In genomic region chr17:83914603-83915002, GRCm38 (mm10) we compare ENCODE assay signal across 20 mouse cellular contexts.
DNase-seq lines count a peak whose midpoint lies in the region; ATAC-seq lines count a peak whose summit lies in the region.
"Had no signal": no experiment of that assay in that cellular context is flagged by ENCODE, and none has a peak within 500 bp of the region (broad histone marks: within the 10 kb centered on the region; RNA-seq: fewer than 3 reads in every experiment).

No protein-coding gene starts in this region.

- no peak overlapping the region for H3K9ac ChIP-seq in liver, embryonic 13.5 days
- no peak overlapping the region for H3K9ac ChIP-seq in liver, embryonic 11.5 days (ENCODE audit: low read depth, low read length)
- H3K9ac ChIP-seq in embryonic facial prominence, embryonic 14.5 days (ENCODE audit: low read depth, low read length): no peak overlapping the region
- H3K9ac ChIP-seq in limb, embryonic 15.5 days: no peak overlapping the region
- H3K9ac ChIP-seq: forebrain, embryonic 12.5 days; heart, embryonic 15.5 days; liver, embryonic 15.5 days; midbrain, embryonic 13.5 days; neural tube, embryonic 13.5 days had no signal

- no peak for DNase-seq in liver, embryonic 13.5 days
- DNase-seq in liver, embryonic 11.5 days (ENCODE audit: low spot score): no peak
- no peak for DNase-seq in embryonic facial prominence, embryonic 14.5 days (ENCODE audit: low spot score)
- no peak for DNase-seq in kidney, postnatal 36 days
- no peak for DNase-seq in spleen, adult 18-20 months
- no peak for DNase-seq in left cerebral cortex, postnatal 36 days (ENCODE audit: low spot score in 2 of 2)
- DNase-seq: cerebellum, adult 18-20 months; gastrocnemius, postnatal 10 days; kidney, adult 11 months; right cerebral cortex, postnatal 25 days; thymus, postnatal 25 days had no signal

- no peaks in the 10 kb centered on the region for H3K9me3 ChIP-seq in liver, embryonic 13.5 days (replicated peaks)
- no peaks in the 10 kb centered on the region for H3K9me3 ChIP-seq in liver, embryonic 11.5 days (ENCODE audit: control insufficient read depth, low read length)
- no peaks in the 10 kb centered on the region for H3K9me3 ChIP-seq in embryonic facial prominence, embryonic 14.5 days (ENCODE audit: control insufficient read depth, low read length)
- no peaks in the 10 kb centered on the region for H3K9me3 ChIP-seq in limb, embryonic 15.5 days
- H3K9me3 ChIP-seq: forebrain, embryonic 12.5 days; heart, embryonic 15.5 days; hindbrain, embryonic 10.5 days; liver, embryonic 15.5 days; midbrain, embryonic 13.5 days; neural tube, embryonic 13.5 days had no signal

- H3K27me3 ChIP-seq in liver, embryonic 13.5 days: no peaks in the 10 kb centered on the region
- H3K27me3 ChIP-seq in liver, embryonic 11.5 days (replicated peaks; ENCODE audit: control insufficient read depth, insufficient read depth, low read length): no peaks in the 10 kb centered on the region
- no peaks in the 10 kb centered on the region for H3K27me3 ChIP-seq in embryonic facial prominence, embryonic 14.5 days (replicated peaks; ENCODE audit: control insufficient read depth, insufficient read depth, low read length)
- no peaks in the 10 kb centered on the region for H3K27me3 ChIP-seq in limb, embryonic 15.5 days
- H3K27me3 ChIP-seq: forebrain, embryonic 12.5 days; heart, embryonic 15.5 days; liver, embryonic 15.5 days; midbrain, embryonic 13.5 days; neural tube, embryonic 13.5 days had no signal

- H3K4me1 ChIP-seq in liver, embryonic 13.5 days (replicated peaks): peaks cover 43% of the 10 kb centered on the region
- peaks cover 6% of the 10 kb centered on the region for H3K4me1 ChIP-seq in liver, embryonic 11.5 days (replicated peaks; ENCODE audit: control insufficient read depth, insufficient read depth, low read length)
- peaks cover 50% of the 10 kb centered on the region for H3K4me1 ChIP-seq in embryonic facial prominence, embryonic 14.5 days (ENCODE audit: control insufficient read depth, insufficient read depth, low read length)
- H3K4me1 ChIP-seq in limb, embryonic 15.5 days: peaks cover 56% of the 10 kb centered on the region
- H3K4me1 ChIP-seq: midbrain, embryonic 13.5 days had no signal

- H3K4me2 ChIP-seq in liver, embryonic 13.5 days: no peak overlapping the region
- H3K4me2 ChIP-seq in liver, embryonic 11.5 days: no peak overlapping the region
- H3K4me2 ChIP-seq in embryonic facial prominence, embryonic 14.5 days (ENCODE audit: low read depth, low read length): no peak overlapping the region
- no peak overlapping the region for H3K4me2 ChIP-seq in limb, embryonic 15.5 days
- H3K4me2 ChIP-seq: forebrain, embryonic 12.5 days; heart, embryonic 15.5 days; liver, embryonic 15.5 days; midbrain, embryonic 13.5 days; neural tube, embryonic 13.5 days had no signal

- intact Hi-C loops in left cerebral cortex, postnatal 36 days (cut with DNase I): no loop called here

- H3K36me3 ChIP-seq in liver, embryonic 13.5 days: no peaks in the 10 kb centered on the region
- no peaks in the 10 kb centered on the region for H3K36me3 ChIP-seq in liver, embryonic 11.5 days (ENCODE audit: control insufficient read depth, insufficient read depth, low read length)
- no peaks in the 10 kb centered on the region for H3K36me3 ChIP-seq in embryonic facial prominence, embryonic 14.5 days (ENCODE audit: control insufficient read depth, insufficient read depth, low read length)
- no peaks in the 10 kb centered on the region for H3K36me3 ChIP-seq in limb, embryonic 15.5 days
- H3K36me3 ChIP-seq: forebrain, embryonic 12.5 days; heart, embryonic 15.5 days; hindbrain, embryonic 10.5 days; liver, embryonic 15.5 days; midbrain, embryonic 13.5 days; neural tube, embryonic 13.5 days had no signal

- H3K4me3 ChIP-seq in liver, embryonic 13.5 days (replicated peaks): no peak overlapping the region
- no peak overlapping the region for H3K4me3 ChIP-seq in liver, embryonic 11.5 days (ENCODE audit: low read depth, low read length)
- no peak overlapping the region for H3K4me3 ChIP-seq in embryonic facial prominence, embryonic 14.5 days (ENCODE audit: low read depth, low read length)
- H3K4me3 ChIP-seq in limb, embryonic 15.5 days: no peak overlapping the region
- H3K4me3 ChIP-seq: forebrain, embryonic 12.5 days; heart, embryonic 15.5 days; hindbrain, embryonic 10.5 days; liver, embryonic 15.5 days; midbrain, embryonic 13.5 days; neural tube, embryonic 13.5 days had no signal

- WGBS in liver, embryonic 13.5 days (ENCODE audit: insufficient replicate concordance): 8% methylated on average over 1 of the region's 1 CpGs
- WGBS in liver, embryonic 11.5 days: 36% methylated on average over 1 of the region's 1 CpGs
- WGBS in embryonic facial prominence, embryonic 14.5 days: 74% methylated on average over 1 of the region's 1 CpGs
- WGBS in limb, embryonic 15.5 days: 72% methylated on average over 1 of the region's 1 CpGs

- ATAC-seq in liver, embryonic 13.5 days (ENCODE audit: low read depth): 0 out of 2 replicates have a peak, but pooled peaks have one; percentile 29
- ATAC-seq in liver, embryonic 11.5 days (replicated peaks; ENCODE audit: low FRiP score): no peak
- ATAC-seq in embryonic facial prominence, embryonic 14.5 days (ENCODE audit: low read depth): no peak
- no peak for ATAC-seq in limb, embryonic 15.5 days (ENCODE audit: insufficient number of reproducible peaks, low FRiP score, low TSS enrichment, low read depth)
- ATAC-seq: hindbrain, postnatal 0 days; midbrain, embryonic 13.5 days had no signal

- H3K27ac ChIP-seq in liver, embryonic 13.5 days: no peak overlapping the region
- no peak overlapping the region for H3K27ac ChIP-seq in liver, embryonic 11.5 days (ENCODE audit: low read depth, low read length)
- peak overlapping the region; percentile 91 for H3K27ac ChIP-seq in embryonic facial prominence, embryonic 14.5 days (replicated peaks; ENCODE audit: low read depth, low read length)
- peak overlapping the region; percentile 86; the same call in 1 of the 2 replicates for H3K27ac ChIP-seq in limb, embryonic 15.5 days
- H3K27ac ChIP-seq: forebrain, embryonic 12.5 days; hindbrain, postnatal 0 days; liver, embryonic 15.5 days; macrophage; midbrain, embryonic 13.5 days; neural tube, embryonic 13.5 days had no signal

Comparison
In these comparisons a context has a peak if more than half of its experiments do, and no peak if none do; other contexts are left out.
1. H3K27ac ChIP-seq: peak in embryonic facial prominence, embryonic 14.5 days (single experiment) and limb, embryonic 15.5 days (single experiment); none in liver, embryonic 13.5 days (single experiment) and liver, embryonic 11.5 days (single experiment).